Mouse (Mus musculus) small intestine, adult 2 months (tissue): ENCODE measurements around the gene Rab10. TPM values are rescaled to one million over a fixed set of nuclear protein-coding genes. Genes with fewer than 3 reads are reported as not detected.
"Not testable (repeated sequence)": the region's sequence is repeated elsewhere in the genome, so short reads cannot be mapped to it uniquely, and the experiment has no call there.

Experiments used
- H3K27ac ChIP-seq: fragments of 200-500 bp; 2 replicates; pipeline ENCODE4 v1.5.1; 2012; ENCODE audit warnings: low read depth, low read length, control low read depth, inconsistent platforms; ENCODE audit not compliant: insufficient read depth
- H3K27me3 ChIP-seq: fragments of 200-500 bp; 2 replicates; pipeline ENCODE4 v1.6.1; 2012; ENCODE audit warnings: mild to moderate bottlenecking, moderate library complexity, low read length, inconsistent platforms; ENCODE audit not compliant: control insufficient read depth, insufficient read depth
- H3K36me3 ChIP-seq: fragments of 200-500 bp; 2 replicates; pipeline ENCODE4 v1.6.1; 2012; ENCODE audit warnings: mild to moderate bottlenecking, low read length, control low read depth, inconsistent platforms; ENCODE audit not compliant: control insufficient read depth, insufficient read depth
- H3K4me1 ChIP-seq: fragments of 200-500 bp; 2 replicates; pipeline ENCODE4 v1.6.1; 2012; ENCODE audit warnings: low read length, inconsistent platforms, mixed read lengths; ENCODE audit not compliant: control insufficient read depth, insufficient read depth, insufficient read length
- H3K4me3 ChIP-seq: fragments of 200-500 bp; 2 replicates; pipeline ENCODE4 v1.5.1; 2012; ENCODE audit warnings: low read depth, mild to moderate bottlenecking, control low read depth, inconsistent platforms, low read length, moderate library complexity
- CTCF ChIP-seq: fragments of 200-500 bp; IDR thresholded peaks from 2 replicates; pipeline ENCODE4 v1.5.1; 2012; ENCODE audit warnings: low read depth, mild to moderate bottlenecking, control low read depth, inconsistent platforms, low read length, moderate library complexity, mixed read lengths; ENCODE audit not compliant: insufficient replicate concordance, insufficient read length; ENCODE audit errors: extremely low read depth
- POLR2A ChIP-seq: fragments of 200-500 bp; IDR thresholded peaks from 2 replicates; pipeline ENCODE4 v1.6.1; 2012; ENCODE audit warnings: low read depth, mild to moderate bottlenecking, control low read depth, inconsistent platforms, low read length, moderate library complexity
- WGBS: fragments of 180-500 bp; shearing (Covaris S2); methylation state at CpG from one replicate; pipeline ENCODE4 v1.1.7; 2018; 5-methylcytosine and 5-hydroxymethylcytosine counted together
- polyA plus RNA-seq: library from polyadenylated mRNA; depleted of rRNA; stranded (reverse); fragments of >200 nt; gene quantifications from 2 replicates; pipeline ENCODE4 v1.2.3, GENCODE M21; 2012

Gene Rab10
- polyA plus RNA-seq, 1 experiment, result 21.4 TPM

GRCm38 (mm10) chr12:3316083-3316482 lies 6.3 kb upstream of the Rab10 start:
- Histone ChIP-seq H3K27ac (no peak overlapping the region), H3K36me3 (no peaks in the 10 kb centered on the region)
- 25% methylated on average over 2 of the region's 2 CpGs for WGBS

GRCm38 (mm10) chr12:3312886-3313285 lies 3.1 kb upstream of the Rab10 start:
- TF ChIP-seq CTCF, result no peak
- no peak for TF ChIP-seq POLR2A
- 68% methylated on average over 3 of the region's 3 CpGs for WGBS

More at GRCm38 (mm10) chr12:3316083-3316482, 6.3 kb upstream of the Rab10 start:
- TF ChIP-seq POLR2A, result no peak
- TF ChIP-seq CTCF, result no peak
- H3K27me3 ChIP-seq, result no peaks in the 10 kb centered on the region
- H3K4me3 ChIP-seq, result no peak overlapping the region
- H3K4me1 ChIP-seq, result no peaks in the 10 kb centered on the region

GRCm38 (mm10) chr12:3310321-3310692 lies 538 bp upstream of the Rab10 start:
- H3K27ac ChIP-seq, result peak overlapping the region; percentile 49
- WGBS, result 4% methylated on average over 15 of the region's 15 CpGs
- TF ChIP-seq CTCF, result no peak
- TF ChIP-seq POLR2A, result no peak
- H3K4me1 ChIP-seq, result peaks cover 8% of the 10 kb centered on the region; the same call in 1 of the 2 replicates
- H3K4me3 ChIP-seq, result peak overlapping the region; percentile 60
- H3K27me3 ChIP-seq, result no peaks in the 10 kb centered on the region
- no peaks in the 10 kb centered on the region for H3K36me3 ChIP-seq

More at GRCm38 (mm10) chr12:3312886-3313285, 3.1 kb upstream of the Rab10 start:
- Histone ChIP-seq H3K36me3 (no peaks in the 10 kb centered on the region), H3K4me1 (peaks cover 3% of the 10 kb centered on the region; the same call in 1 of the 2 replicates), H3K27me3 (no peaks in the 10 kb centered on the region), H3K27ac (no peak overlapping the region), H3K4me3 (no peak overlapping the region)

- no peaks in the 10 kb centered on the region for H3K27me3 ChIP-seq
- H3K27ac ChIP-seq, result peak overlapping the region; percentile 86
- H3K4me1 ChIP-seq, result peaks cover 8% of the 10 kb centered on the region; the same call in 1 of the 2 replicates
- no peaks in the 10 kb centered on the region for H3K36me3 ChIP-seq
- H3K4me3 ChIP-seq, result peak overlapping the region; percentile 74
- under 1% methylated on average over 19 of the region's 19 CpGs for WGBS
- TF ChIP-seq CTCF, result no peak
- TF ChIP-seq POLR2A, result no peak
Measured at GRCm38 (mm10) chr12:3308541-3309241, 1.1 kb downstream of the Rab10 start.

DNA sequence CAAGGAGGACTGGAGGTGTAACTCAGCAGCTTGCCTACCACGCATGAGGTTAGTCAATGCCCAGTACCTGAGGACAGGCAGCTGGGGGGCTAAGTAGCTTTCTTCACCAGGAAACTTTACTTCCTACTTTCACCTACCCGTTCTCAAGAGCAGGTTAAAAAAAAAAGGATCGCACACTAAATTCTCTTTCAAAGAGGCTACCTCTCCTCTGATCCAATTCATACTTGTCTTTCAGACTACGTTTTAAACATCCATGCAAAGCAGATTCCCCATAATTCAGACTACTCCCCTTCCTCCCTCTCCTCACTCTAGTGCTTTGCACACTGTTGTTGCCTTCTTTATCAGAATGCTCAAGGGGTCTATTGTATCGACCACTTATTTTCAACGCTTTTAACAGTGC lies 2.2 kb downstream of the Rab10 start:
- peaks cover 8% of the 10 kb centered on the region; the same call in 1 of the 2 replicates for H3K4me1 ChIP-seq
- TF ChIP-seq CTCF, result no peak
- no peak for TF ChIP-seq POLR2A
- 5% methylated on average over 6 of the region's 6 CpGs for WGBS
- H3K4me3 ChIP-seq, result no peak overlapping the region
- no peaks in the 10 kb centered on the region for H3K27me3 ChIP-seq
- no peak overlapping the region for H3K27ac ChIP-seq
- H3K36me3 ChIP-seq, result no peaks in the 10 kb centered on the region

GRCm38 (mm10) chr12:3305238-3305637 lies 4.5 kb downstream of the Rab10 start:
- TF ChIP-seq POLR2A, result no peak
- TF ChIP-seq CTCF, result no peak
- no peaks in the 10 kb centered on the region for H3K27me3 ChIP-seq
- H3K36me3 ChIP-seq, result peaks cover 1% of the 10 kb centered on the region; the same call in 1 of the 2 replicates
- 58% methylated on average over 2 of the region's 2 CpGs for WGBS
- H3K4me1 ChIP-seq, result peaks cover 5% of the 10 kb centered on the region; the same call in 1 of the 2 replicates
- no peak overlapping the region for H3K27ac ChIP-seq
- H3K4me3 ChIP-seq, result no peak overlapping the region

DNA sequence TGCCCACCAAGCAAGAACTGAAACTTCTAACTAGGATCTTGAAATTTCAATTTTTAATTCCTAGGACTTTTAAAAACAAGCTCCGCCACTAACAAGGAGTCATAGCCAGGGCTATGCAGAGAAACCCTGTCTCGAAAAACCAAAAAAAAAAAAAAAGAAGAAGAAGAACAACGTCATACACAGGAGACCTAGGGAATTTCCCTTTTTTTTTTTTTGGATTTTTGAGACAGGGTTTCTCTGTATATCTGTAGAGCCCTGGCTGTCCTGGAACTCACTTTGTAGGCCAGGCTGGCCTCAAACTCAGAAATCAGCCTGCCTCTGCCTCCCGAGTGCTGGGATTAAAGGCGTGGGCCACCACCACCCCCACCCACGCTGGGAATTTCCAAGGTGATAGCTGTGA lies 12.1 kb downstream of the Rab10 start:
- not testable (repeated sequence) for H3K4me3 ChIP-seq, H3K4me1 ChIP-seq, H3K27me3 ChIP-seq, H3K36me3 ChIP-seq, H3K27ac ChIP-seq
- 84% methylated on average over 6 of the region's 6 CpGs for WGBS
